Mouse (Mus musculus) liver, postnatal 0 days (tissue): ENCODE measurements around the gene Prkd1.

Source experiments
- CTCF ChIP-seq: sonication (generic); IDR thresholded peaks from 2 replicates; pipeline ENCODE4 v1.5.1; 2016; ENCODE audit warnings: antibody characterized with exemption, low read depth
- EP300 ChIP-seq: IDR thresholded peaks from 2 replicates; pipeline ENCODE4 v1.6.1; 2016; ENCODE audit warnings: antibody characterized with exemption, low read depth, mild to moderate bottlenecking

DNA sequence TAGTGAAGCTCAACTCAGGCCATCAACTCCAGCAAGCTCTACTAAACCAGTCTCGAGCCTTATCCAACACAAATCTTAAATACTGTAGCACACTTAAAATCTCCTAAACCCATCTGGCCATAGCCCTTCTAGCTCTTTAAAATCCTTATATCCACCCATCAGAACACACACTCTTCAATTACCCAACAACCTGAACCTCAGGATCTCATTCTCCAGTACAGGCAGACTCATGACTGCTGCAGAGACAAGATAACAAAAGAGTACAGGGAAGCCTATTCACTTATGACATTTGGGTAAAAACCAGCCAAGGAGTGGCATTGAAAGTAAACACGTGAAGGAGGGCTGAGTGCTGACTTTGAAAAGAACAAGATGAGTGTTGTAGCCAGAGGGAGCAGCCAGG, 55.4 kb downstream of the Prkd1 start:
- TF ChIP-seq EP300, result no peak
- no peak for TF ChIP-seq CTCF
